Mouse (Mus musculus): Measurements from ENCODE around the gene Adprhl2. TPM values are rescaled to one million over a fixed set of nuclear protein-coding genes. Genes with fewer than 3 reads are reported as not detected.

Adprhl2 gene
- polyA plus RNA-seq, 1 experiment from 2014 or later, result 70.5 TPM

GRCm38 (mm10) chr4:126305428-126305827 is 16.1 kb downstream of the Adprhl2 start:
- Histone ChIP-seq H3K27ac (replicated peaks) (no peak overlapping the region), H3K4me3 (no peak overlapping the region), H3K9me3 (peaks cover 4% of the 10 kb centered on the region; the same call in 1 of the 2 replicates), H3K4me1 (peaks cover 20% of the 10 kb centered on the region), H3K27me3 (peaks cover 45% of the 10 kb centered on the region), H3K4me2 (replicated peaks) (no peak overlapping the region), H3K36me3 (no peaks in the 10 kb centered on the region), H3K9ac (replicated peaks) (no peak overlapping the region)
- 85% methylated on average over 1 of the region's 1 CpGs for WGBS
- no peak for ATAC-seq (ENCODE audit: low FRiP score, low read depth)

- Histone ChIP-seq H3K9me3 (peaks cover 4% of the 10 kb centered on the region; the same call in 1 of the 2 replicates), H3K36me3 (no peaks in the 10 kb centered on the region), H3K4me2 (replicated peaks) (no peak overlapping the region), H3K27ac (replicated peaks) (no peak overlapping the region), H3K27me3 (peaks cover 54% of the 10 kb centered on the region), H3K9ac (replicated peaks) (no peak overlapping the region), H3K4me1 (peaks cover 14% of the 10 kb centered on the region), H3K4me3 (no peak overlapping the region)
- WGBS, result 71% methylated on average over 4 of the region's 4 CpGs
- ATAC-seq (ENCODE audit: low FRiP score, low read depth), result no peak
Measured at GRCm38 (mm10) chr4:126303877-126304276, 17.6 kb downstream of the Adprhl2 start.

GRCm38 (mm10) chr4:126301584-126302309 is 19.8 kb downstream of the Adprhl2 start:
- WGBS, result 4% methylated on average over 27 of the region's 27 CpGs
- ATAC-seq (ENCODE audit: low FRiP score, low read depth), result no peak

GRCm38 (mm10) chr4:126300916-126301583 is 20.5 kb downstream of the Adprhl2 start:
- H3K27ac ChIP-seq (replicated peaks), result no peak overlapping the region
- H3K36me3 ChIP-seq, result no peaks in the 10 kb centered on the region
- 0 out of 2 replicates have a peak overlapping the region, but pooled peaks have one; percentile 31 for H3K9ac ChIP-seq (replicated peaks)
- ATAC-seq (ENCODE audit: low FRiP score, low read depth), result no peak
- peak overlapping the region; percentile 43 for H3K4me2 ChIP-seq (replicated peaks)
- H3K27me3 ChIP-seq, result peaks cover 81% of the 10 kb centered on the region
- peaks cover 2% of the 10 kb centered on the region; the same call in 1 of the 2 replicates for H3K9me3 ChIP-seq
- peak overlapping the region; percentile 26 for H3K4me3 ChIP-seq
- H3K4me1 ChIP-seq, result peaks cover 27% of the 10 kb centered on the region
- under 1% methylated on average over 50 of the region's 50 CpGs for WGBS

More at GRCm38 (mm10) chr4:126301584-126302309, 19.8 kb downstream of the Adprhl2 start:
- Histone ChIP-seq H3K4me2 (replicated peaks) (peak overlapping the region; percentile 43), H3K27me3 (peaks cover 74% of the 10 kb centered on the region), H3K36me3 (no peaks in the 10 kb centered on the region), H3K27ac (replicated peaks) (no peak overlapping the region), H3K9me3 (peaks cover 4% of the 10 kb centered on the region; the same call in 1 of the 2 replicates), H3K4me1 (peaks cover 22% of the 10 kb centered on the region), H3K9ac (replicated peaks) (no peak overlapping the region), H3K4me3 (peak overlapping the region; percentile 26)

- Histone ChIP-seq H3K4me2 (replicated peaks) (peak overlapping the region; percentile 51), H3K4me3 (peak overlapping the region; percentile 25), H3K9me3 (no peaks in the 10 kb centered on the region), H3K4me1 (peaks cover 21% of the 10 kb centered on the region), H3K27me3 (peaks cover 73% of the 10 kb centered on the region), H3K36me3 (no peaks in the 10 kb centered on the region), H3K27ac (replicated peaks) (no peak overlapping the region), H3K9ac (replicated peaks) (peak overlapping the region; percentile 28)
- WGBS, result under 1% methylated on average over 34 of the region's 34 CpGs
- no peak for ATAC-seq (ENCODE audit: low FRiP score, low read depth)
Measured at GRCm38 (mm10) chr4:126296617-126297101, 24.8 kb downstream of the Adprhl2 start.

- Histone ChIP-seq H3K36me3 (no peaks in the 10 kb centered on the region), H3K27me3 (peaks cover 70% of the 10 kb centered on the region), H3K27ac (replicated peaks) (no peak overlapping the region), H3K4me1 (peaks cover 15% of the 10 kb centered on the region), H3K4me2 (replicated peaks) (peak overlapping the region; percentile 51; the same call in 1 of the 2 replicates), H3K9ac (replicated peaks) (no peak overlapping the region), H3K9me3 (no peaks in the 10 kb centered on the region), H3K4me3 (no peak overlapping the region)
- WGBS, result 45% methylated on average over 4 of the region's 4 CpGs
- no peak for ATAC-seq (ENCODE audit: low FRiP score, low read depth)
Measured at GRCm38 (mm10) chr4:126295937-126296336, 25.6 kb downstream of the Adprhl2 start.

- no peak overlapping the region for H3K9ac ChIP-seq (replicated peaks)
- ATAC-seq (ENCODE audit: low FRiP score, low read depth), result no peak
- H3K27me3 ChIP-seq, result peaks cover 66% of the 10 kb centered on the region
- H3K36me3 ChIP-seq, result no peaks in the 10 kb centered on the region
- H3K9me3 ChIP-seq, result no peaks in the 10 kb centered on the region
- no peak overlapping the region for H3K27ac ChIP-seq (replicated peaks)
- 74% methylated on average over 6 of the region's 6 CpGs for WGBS
- no peak overlapping the region for H3K4me2 ChIP-seq (replicated peaks)
- H3K4me3 ChIP-seq, result no peak overlapping the region
- peaks cover 13% of the 10 kb centered on the region for H3K4me1 ChIP-seq
Measured at GRCm38 (mm10) chr4:126295152-126295551, 26.4 kb downstream of the Adprhl2 start.

- Histone ChIP-seq H3K4me1 (peaks cover 7% of the 10 kb centered on the region), H3K27me3 (peaks cover 66% of the 10 kb centered on the region), H3K4me3 (no peak overlapping the region), H3K9ac (replicated peaks) (no peak overlapping the region), H3K36me3 (no peaks in the 10 kb centered on the region), H3K4me2 (replicated peaks) (no peak overlapping the region), H3K9me3 (no peaks in the 10 kb centered on the region), H3K27ac (replicated peaks) (no peak overlapping the region)
- ATAC-seq (ENCODE audit: low FRiP score, low read depth), result no peak
- WGBS, result 21% methylated on average over 13 of the region's 13 CpGs
Measured at GRCm38 (mm10) chr4:126291196-126291595, 30.3 kb downstream of the Adprhl2 start.

- Histone ChIP-seq H3K9ac (replicated peaks) (no peak overlapping the region), H3K27me3 (peaks cover 64% of the 10 kb centered on the region), H3K27ac (replicated peaks) (no peak overlapping the region), H3K36me3 (no peaks in the 10 kb centered on the region), H3K9me3 (no peaks in the 10 kb centered on the region), H3K4me1 (peaks cover 6% of the 10 kb centered on the region; the same call in 1 of the 2 replicates), H3K4me3 (no peak overlapping the region), H3K4me2 (replicated peaks) (no peak overlapping the region)
- no peak for ATAC-seq (ENCODE audit: low FRiP score, low read depth)
- 84% methylated on average over 8 of the region's 8 CpGs for WGBS
Measured at GRCm38 (mm10) chr4:126290314-126290713, 31.2 kb downstream of the Adprhl2 start.

GRCm38 (mm10) chr4:126288085-126288666 is 33.3 kb downstream of the Adprhl2 start:
- Histone ChIP-seq H3K27me3 (peaks cover 71% of the 10 kb centered on the region), H3K36me3 (no peaks in the 10 kb centered on the region), H3K4me1 (peaks cover 6% of the 10 kb centered on the region; the same call in 1 of the 2 replicates), H3K27ac (replicated peaks) (no peak overlapping the region), H3K4me2 (replicated peaks) (no peak overlapping the region), H3K4me3 (0 out of 2 replicates have a peak overlapping the region, but pooled peaks have one; percentile 7), H3K9me3 (no peaks in the 10 kb centered on the region), H3K9ac (replicated peaks) (no peak overlapping the region)
- no peak for ATAC-seq (ENCODE audit: low FRiP score, low read depth)
- WGBS, result 48% methylated on average over 17 of the region's 17 CpGs

- WGBS, result 28% methylated on average over 11 of the region's 11 CpGs
- Histone ChIP-seq H3K9ac (replicated peaks) (no peak overlapping the region), H3K4me2 (replicated peaks) (no peak overlapping the region; the same call in 1 of the 2 replicates), H3K9me3 (no peaks in the 10 kb centered on the region), H3K4me3 (peak overlapping the region; percentile 39; the same call in 1 of the 2 replicates), H3K36me3 (no peaks in the 10 kb centered on the region), H3K4me1 (peaks cover 6% of the 10 kb centered on the region; the same call in 1 of the 2 replicates), H3K27ac (replicated peaks) (no peak overlapping the region), H3K27me3 (peaks cover 73% of the 10 kb centered on the region)
- ATAC-seq (ENCODE audit: low FRiP score, low read depth), result no peak
Measured at GRCm38 (mm10) chr4:126287302-126287995, 34.1 kb downstream of the Adprhl2 start.

All from midbrain, embryonic 12.5 days (tissue).